Mouse (Mus musculus): ENCODE measurements around the gene Lats2.
"Not testable (repeated sequence)": the region's sequence is repeated elsewhere in the genome, so short reads cannot be mapped to it uniquely, and the experiment has no call there.

Gene Lats2

GRCm38 (mm10) chr14:57694246-57694645 is 63.9 kb downstream of the Lats2 start:
- DNase-seq (ENCODE audit: low spot score): no peak

- no peak for DNase-seq (ENCODE audit: low spot score)
These were observed 65.6 kb downstream of the Lats2 start for GRCm38 (mm10) chr14:57692517-57693130.

DNA sequence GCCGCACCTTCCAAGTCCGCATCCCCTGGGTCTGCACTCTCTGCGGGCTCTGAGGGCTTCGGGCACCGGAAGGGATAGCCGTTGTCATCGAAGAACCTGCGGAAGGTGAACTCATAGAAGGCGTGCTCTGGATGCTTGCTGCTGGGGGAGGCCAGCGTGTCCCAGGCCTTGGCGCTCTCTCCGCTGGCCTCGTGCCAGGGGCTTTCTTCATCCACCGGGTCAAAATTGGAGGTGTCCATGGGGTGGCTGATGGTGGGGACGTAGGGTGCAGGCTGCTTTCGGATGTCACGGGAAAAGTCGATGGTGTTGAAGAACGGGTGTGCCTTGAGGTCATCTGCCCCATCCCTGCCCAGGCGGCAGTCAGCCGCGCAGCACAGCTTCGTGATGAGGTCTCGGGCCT is 66.9 kb downstream of the Lats2 start:
- DNase-seq (ENCODE audit: low spot score): no peak

GRCm38 (mm10) chr14:57690681-57691080 is 67.5 kb downstream of the Lats2 start:
- DNase-seq (ENCODE audit: low spot score): no peak

DNA sequence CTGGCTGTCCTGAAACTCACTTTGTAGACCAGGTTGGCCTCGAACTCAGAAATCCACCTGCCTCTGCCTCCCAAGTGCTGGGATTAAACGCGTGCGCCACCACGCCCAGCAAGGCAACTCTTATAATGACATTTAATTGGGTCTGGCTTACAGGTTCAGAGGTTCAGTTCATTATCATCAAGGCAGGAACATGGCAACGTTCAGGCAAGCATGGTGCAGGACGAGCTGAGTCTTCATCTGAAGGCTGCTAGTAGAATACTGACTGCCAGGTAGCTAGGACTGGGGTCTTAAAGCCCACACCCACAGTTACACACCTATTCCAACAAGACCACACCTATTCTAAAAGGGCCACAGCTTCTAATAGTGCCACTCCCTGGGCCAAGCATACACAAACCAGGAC is 70.1 kb downstream of the Lats2 start:
- DNase-seq (ENCODE audit: low spot score): not testable (repeated sequence)

- DNase-seq (ENCODE audit: low spot score): no peak
These were observed 70.7 kb downstream of the Lats2 start for GRCm38 (mm10) chr14:57687441-57687840.

DNA sequence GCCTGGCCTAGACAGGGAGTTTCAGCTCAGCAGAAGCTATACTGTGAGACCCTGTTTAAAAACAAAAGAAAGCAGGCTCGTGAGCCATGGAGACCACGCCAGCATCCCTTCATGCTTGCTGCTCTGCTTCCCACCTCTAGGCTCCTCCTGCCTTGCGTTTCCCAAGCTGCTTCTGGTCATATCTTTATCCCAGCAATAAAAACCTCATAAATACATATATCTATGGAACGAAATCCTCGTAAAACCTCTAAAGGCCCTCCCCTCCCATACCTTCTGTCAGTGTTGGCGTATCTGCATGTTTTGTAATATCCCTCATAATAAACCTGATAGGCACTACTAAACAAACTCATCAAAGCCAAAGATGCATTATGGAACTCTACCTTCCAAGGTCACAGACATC is 71.5 kb downstream of the Lats2 start:
- DNase-seq (ENCODE audit: low spot score): no peak

GRCm38 (mm10) chr14:57684579-57684978 is 73.6 kb downstream of the Lats2 start:
- no peak for DNase-seq (ENCODE audit: low spot score)

DNA sequence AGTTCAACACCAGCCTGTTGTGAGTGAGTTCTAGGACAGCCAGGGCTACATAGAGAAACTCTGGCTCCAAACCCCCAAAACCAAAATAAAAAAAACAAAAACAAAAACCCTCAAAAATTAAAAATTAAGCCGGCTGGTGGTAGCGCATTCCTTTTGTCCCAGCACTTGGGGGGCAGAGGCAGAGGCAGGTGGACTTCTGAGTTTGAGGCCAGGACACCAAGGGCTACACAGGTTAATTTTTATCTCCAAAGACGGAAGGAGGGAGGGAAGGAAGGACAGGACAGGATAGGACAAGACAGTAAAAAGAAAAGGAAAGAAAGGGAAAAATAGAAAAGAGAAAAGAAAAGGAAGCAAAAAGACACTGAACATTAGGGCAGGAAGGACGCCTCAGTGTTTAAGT is 75.4 kb downstream of the Lats2 start:
- DNase-seq (ENCODE audit: low spot score): no peak

DNA sequence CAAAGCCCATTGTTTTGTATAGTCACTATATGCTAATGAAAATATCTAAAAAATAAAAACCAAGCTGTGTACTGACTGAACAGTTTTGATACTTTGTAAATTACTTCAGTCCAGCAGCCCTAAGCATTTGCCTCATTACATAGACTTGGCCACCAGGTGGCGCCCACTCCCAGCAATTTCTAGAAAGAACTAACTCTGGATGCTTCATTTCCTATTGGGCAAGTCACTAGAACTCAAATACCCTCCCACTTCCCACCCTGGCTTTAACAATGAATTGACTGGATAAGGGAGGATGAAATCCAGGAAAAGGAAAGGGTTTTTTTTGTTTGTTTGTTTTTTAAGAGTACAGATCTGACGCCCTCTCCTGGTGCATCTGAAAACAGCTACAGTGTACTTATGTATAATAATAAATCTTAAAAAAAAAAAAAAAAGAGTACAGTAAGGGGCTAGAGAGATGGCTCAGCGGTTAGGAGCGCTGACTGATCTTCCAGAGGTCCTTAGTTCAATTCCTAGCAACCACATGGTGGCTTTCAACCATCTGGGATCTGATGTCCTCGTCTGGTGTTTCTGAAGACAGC is 78.1 kb downstream of the Lats2 start:
- peak; percentile 72 for DNase-seq (ENCODE audit: low spot score)

DNA sequence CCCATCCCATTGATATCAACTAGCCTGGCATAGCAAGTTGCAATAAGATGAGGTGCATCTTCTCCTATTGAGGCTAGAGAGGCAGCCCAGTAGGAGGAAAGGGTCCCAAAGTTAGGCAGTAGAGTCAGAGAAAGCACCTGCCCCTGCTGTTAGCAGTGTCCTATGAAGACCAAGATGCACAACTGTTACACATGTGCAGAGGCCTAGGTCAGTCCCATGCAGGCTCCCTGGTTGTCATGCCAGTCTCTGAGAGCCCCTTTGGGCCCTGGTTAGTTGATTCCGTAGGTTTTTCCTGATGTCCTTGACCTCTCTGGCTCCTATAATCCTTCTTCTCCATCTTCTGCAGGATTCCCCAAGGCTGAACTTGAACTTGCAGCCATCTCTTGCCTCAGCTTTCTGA is 78.7 kb downstream of the Lats2 start:
- no peak for DNase-seq (ENCODE audit: low spot score)

DNA sequence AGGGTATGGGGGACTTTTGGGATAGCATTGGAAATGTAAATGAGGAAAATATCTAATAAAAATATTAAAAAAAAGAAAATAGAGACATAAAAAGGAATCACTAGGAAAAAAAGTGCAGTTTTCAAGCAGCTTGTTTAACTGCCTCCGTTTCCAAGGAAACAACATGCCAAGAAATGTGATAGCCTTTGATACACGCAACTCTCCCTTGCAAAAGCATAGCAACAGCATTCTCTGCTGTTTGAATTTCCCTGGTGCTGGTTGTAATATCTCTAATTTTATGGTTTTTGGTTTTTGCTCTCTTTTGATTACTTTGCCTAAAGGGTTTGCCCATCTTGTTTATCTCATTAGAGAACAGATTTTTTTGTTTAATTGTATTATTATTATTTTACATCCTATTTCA is 82.7 kb downstream of the Lats2 start:
- no peak for DNase-seq (ENCODE audit: low spot score)

DNA sequence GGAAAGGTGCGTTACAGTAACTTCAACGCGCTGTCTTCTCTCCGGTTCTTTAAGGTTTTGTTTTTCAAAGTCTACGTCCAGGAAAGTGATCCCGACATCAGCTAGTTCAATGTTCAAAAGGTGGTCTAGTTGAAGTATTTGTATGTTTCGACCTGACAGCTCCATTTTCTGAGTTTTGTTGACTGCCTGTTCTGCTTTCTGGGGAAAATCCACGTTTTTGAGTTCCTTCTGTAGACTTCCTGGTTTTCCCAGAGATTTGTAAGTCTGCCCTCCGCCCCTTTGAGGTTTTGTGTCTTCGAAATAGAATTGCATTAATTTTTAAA is 92.6 kb downstream of the Lats2 start:
- no peak for DNase-seq (ENCODE audit: low spot score)

GRCm38 (mm10) chr14:57664822-57665627 is 93.2 kb downstream of the Lats2 start, which contains the start of gene Xpo4:
TSS of gene Xpo4 (minus strand) at chr14:57665430.
- DNase-seq (ENCODE audit: low spot score): peak; percentile 87

DNA sequence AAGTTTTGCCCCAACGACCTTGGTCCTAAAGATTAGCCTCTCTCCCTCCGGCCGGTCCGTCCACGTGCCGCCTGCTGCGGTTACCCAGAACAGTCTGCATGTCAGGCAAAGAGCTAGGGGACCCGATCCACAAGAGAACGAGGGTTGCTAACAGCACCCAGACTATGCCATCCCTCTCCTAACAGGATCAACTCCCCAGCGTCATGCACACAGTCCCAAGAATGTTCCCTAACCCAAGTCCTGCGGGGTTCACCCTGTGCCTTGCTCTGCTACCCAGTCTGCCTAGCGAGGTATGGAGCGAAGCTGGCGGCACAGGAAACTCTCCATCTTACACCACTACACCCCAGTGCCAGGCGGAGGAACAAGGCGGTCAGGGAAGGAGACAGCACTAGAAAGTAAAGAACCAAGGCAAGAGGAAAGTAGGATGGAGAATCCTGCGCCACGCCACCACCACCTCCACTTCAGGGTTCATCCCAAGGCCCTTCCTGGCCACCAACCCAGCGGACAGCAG is 93.8 kb downstream of the Lats2 start:
- peak; percentile 61 for DNase-seq (ENCODE audit: low spot score)

DNA sequence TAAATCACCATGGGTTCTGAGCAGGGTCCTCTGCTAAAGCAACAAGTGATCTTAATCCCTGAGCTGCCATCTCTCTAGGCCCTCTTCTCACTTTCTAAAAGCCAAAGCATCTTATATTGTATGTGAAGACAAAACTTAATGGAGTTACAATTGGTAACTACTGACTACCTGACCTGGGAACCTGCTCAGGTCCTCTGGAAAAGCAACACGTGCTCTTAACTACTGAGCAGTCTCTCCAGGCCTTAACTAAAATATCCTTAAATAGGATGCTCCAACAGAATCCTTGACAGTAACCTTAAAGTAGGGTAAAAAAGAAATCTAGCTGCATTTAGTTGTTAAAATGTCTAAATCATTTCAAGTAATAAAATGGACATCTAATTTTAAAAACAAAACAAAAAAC is 94.6 kb downstream of the Lats2 start:
- DNase-seq (ENCODE audit: low spot score): no peak

DNA sequence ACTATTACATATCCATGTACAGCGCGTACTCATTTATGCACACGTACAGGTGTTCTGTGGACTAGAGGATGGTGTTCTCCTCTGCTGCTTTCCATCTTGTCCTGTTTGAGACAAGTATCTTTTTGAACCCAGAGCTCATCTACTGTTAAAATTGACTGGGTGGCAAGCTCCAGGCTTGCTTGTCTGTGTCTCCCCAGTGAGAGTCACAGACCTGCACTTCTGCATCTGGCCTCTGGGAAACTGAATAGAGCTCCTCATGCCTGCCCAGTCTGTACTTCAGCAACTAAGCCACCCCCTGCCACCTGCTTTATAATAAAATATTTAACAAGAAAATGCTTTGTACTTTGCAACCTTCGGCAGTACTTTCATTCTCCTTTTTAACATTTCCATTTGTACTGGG is 99.9 kb downstream of the Lats2 start:
- no peak for DNase-seq (ENCODE audit: low spot score)

DNA sequence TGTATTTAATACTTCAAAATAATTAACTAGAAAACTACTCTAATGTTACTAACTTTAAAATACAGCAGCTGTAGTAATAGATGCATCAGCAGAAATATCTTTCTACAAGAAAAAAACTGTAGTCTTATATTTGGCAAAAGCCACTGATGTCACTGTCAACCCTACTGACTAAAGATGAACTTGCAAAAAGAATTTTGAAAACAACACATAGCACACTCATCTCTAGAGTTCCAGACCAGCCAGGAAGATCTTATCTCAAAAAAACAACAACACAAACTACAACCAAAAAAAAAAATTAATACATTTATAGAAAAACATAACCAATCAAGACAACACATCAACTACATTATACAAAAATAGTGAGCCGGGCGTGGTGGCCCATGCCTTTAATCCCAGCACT is 100.7 kb downstream of the Lats2 start:
- no peak for DNase-seq (ENCODE audit: low spot score)

DNA sequence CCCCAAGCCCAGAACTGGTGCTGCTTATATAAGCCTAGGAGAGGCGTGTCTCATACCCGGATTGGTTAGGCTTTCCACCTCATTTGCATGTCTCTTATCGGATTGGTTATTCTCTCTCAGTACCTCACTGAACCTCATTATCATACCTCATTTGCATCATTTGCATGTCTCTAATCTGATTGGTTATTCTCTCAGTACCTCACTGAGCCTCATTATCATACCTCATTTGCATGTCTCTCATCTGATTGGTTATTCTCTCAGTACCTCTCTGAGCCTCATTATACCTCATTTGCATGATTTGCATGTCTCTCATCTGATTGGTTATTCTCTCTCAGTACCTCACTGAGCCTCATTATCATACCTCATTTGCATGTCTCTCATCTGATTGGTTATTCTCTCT is 101.7 kb downstream of the Lats2 start:
- DNase-seq (ENCODE audit: low spot score): not testable (repeated sequence)

- DNase-seq (ENCODE audit: low spot score): no peak
These were observed 108.7 kb downstream of the Lats2 start for GRCm38 (mm10) chr14:57649501-57649900.

GRCm38 (mm10) chr14:57646155-57646554 is 112.0 kb downstream of the Lats2 start:
- no peak for DNase-seq (ENCODE audit: low spot score)

Measured in yolk sac, embryonic 10.5 days (tissue).